In genomic region chr6:61387046-61387445, GRCm38 (mm10) we compare ENCODE assay signal across 15 mouse cellular contexts.
"Had no signal": no experiment of that assay in that cellular context is flagged by ENCODE, and none has a peak within 500 bp of the region (broad histone marks: within the 10 kb centered on the region; RNA-seq: fewer than 3 reads in every experiment).

No protein-coding gene starts in this region.

- H3K27ac ChIP-seq: layer of hippocampus, adult 2 months; limb, embryonic 10.5 days; liver, embryonic 15.5 days; midbrain, embryonic 15.5 days; stomach, embryonic 15.5 days had no signal

- H3K9me3 ChIP-seq: limb, embryonic 10.5 days; liver, embryonic 15.5 days; midbrain, embryonic 15.5 days; stomach, embryonic 15.5 days had no signal

- ATAC-seq: lung, postnatal 0 days; midbrain, embryonic 15.5 days had no signal

- H3K9ac ChIP-seq: liver, embryonic 15.5 days; midbrain, embryonic 15.5 days; stomach, embryonic 15.5 days had no signal

- H3K4me1 ChIP-seq: limb, embryonic 10.5 days; liver, embryonic 15.5 days; stomach, embryonic 15.5 days had no signal

- DNase-seq: kidney, adult 18-20 months; kidney, postnatal 10 days; kidney, postnatal 4 days; lung, adult 2 months; lung, postnatal 36 days; right cerebral cortex, postnatal 14 days; thymus, adult 2 months; thymus, postnatal 25 days had no signal

- H3K4me2 ChIP-seq: liver, embryonic 11.5 days; liver, embryonic 15.5 days; midbrain, embryonic 15.5 days; stomach, embryonic 15.5 days had no signal

- H3K4me3 ChIP-seq: layer of hippocampus, adult 2 months; limb, embryonic 10.5 days; liver, embryonic 15.5 days; midbrain, embryonic 15.5 days; stomach, embryonic 15.5 days had no signal

- H3K27me3 ChIP-seq: liver, embryonic 15.5 days; midbrain, embryonic 15.5 days; stomach, embryonic 15.5 days had no signal

- H3K36me3 ChIP-seq: limb, embryonic 10.5 days; liver, embryonic 15.5 days; midbrain, embryonic 15.5 days; stomach, embryonic 15.5 days had no signal
